In genomic region chr1:37585809-37586480, GRCm38 (mm10) we compare ENCODE assay signal across 10 mouse cellular contexts. TPM values are rescaled to one million over a fixed set of nuclear protein-coding genes. Genes with fewer than 3 reads are reported as not detected.
DNase-seq lines count a peak whose midpoint lies in the region; ATAC-seq lines count a peak whose summit lies in the region.
"Had no signal": no experiment of that assay in that cellular context is flagged by ENCODE, and none has a peak within 500 bp of the region (broad histone marks: within the 10 kb centered on the region; RNA-seq: fewer than 3 reads in every experiment).

No protein-coding gene starts in this region.

- H3K9me3 ChIP-seq in heart, embryonic 13.5 days = no peaks in the 10 kb centered on the region
- H3K9me3 ChIP-seq: embryonic facial prominence, embryonic 12.5 days; neural tube, embryonic 12.5 days had no signal

- H3K27me3 ChIP-seq in heart, embryonic 13.5 days (replicated peaks) = 0 out of 2 replicates have a peak, but pooled peaks cover 3% of the 10 kb centered on the region
- H3K27me3 ChIP-seq: embryonic facial prominence, embryonic 12.5 days; neural tube, embryonic 12.5 days had no signal

- no peaks in the 10 kb centered on the region for H3K36me3 ChIP-seq in heart, embryonic 13.5 days
- H3K36me3 ChIP-seq: embryonic facial prominence, embryonic 12.5 days; neural tube, embryonic 12.5 days had no signal

- peaks cover 10% of the 10 kb centered on the region; the same call in 1 of the 2 replicates for H3K4me1 ChIP-seq in heart, embryonic 13.5 days
- H3K4me1 ChIP-seq: embryonic facial prominence, embryonic 12.5 days; neural tube, embryonic 12.5 days had no signal

- no peak overlapping the region for H3K9ac ChIP-seq in heart, embryonic 13.5 days
- H3K9ac ChIP-seq: embryonic facial prominence, embryonic 12.5 days; neural tube, embryonic 12.5 days had no signal

- no peak overlapping the region for H3K4me3 ChIP-seq in heart, embryonic 13.5 days
- H3K4me3 ChIP-seq: embryonic facial prominence, embryonic 12.5 days; neural tube, embryonic 12.5 days had no signal

- H3K4me2 ChIP-seq in heart, embryonic 13.5 days = no peak overlapping the region
- H3K4me2 ChIP-seq: embryonic facial prominence, embryonic 12.5 days; neural tube, embryonic 12.5 days had no signal

- no peak for ATAC-seq in heart, embryonic 13.5 days (ENCODE audit: extremely low read depth, insufficient number of reproducible peaks, low FRiP score, low TSS enrichment)

- intact Hi-C loops in left cerebral cortex, postnatal 25 days (cut with DNase I) = no loop called here

- WGBS in heart, embryonic 13.5 days = 64% methylated on average over 13 of the region's 13 CpGs

- DNase-seq in urinary bladder, postnatal 25 days (ENCODE audit: low spot score) = peak; percentile 35
- DNase-seq in urinary bladder, postnatal 10 days (ENCODE audit: low spot score) = no peak
- peak; percentile 71 to 72 for DNase-seq in cerebellum, adult 18-20 months
- DNase-seq in left cerebral cortex, postnatal 25 days (ENCODE audit: low spot score in 2 of 2) = peak; percentile 40 to 74
- peak; percentile 58 for DNase-seq in naive thymus-derived CD4-positive, alpha-beta T cell, adult 2 months (ENCODE audit: low read depth)
- DNase-seq in thymus, postnatal 36 days = peak; percentile 59 to 68
- DNase-seq in embryo, embryonic 9.5 days (ENCODE audit: extremely low spot score) = no peak

- H3K27ac ChIP-seq in heart, embryonic 13.5 days (replicated peaks) = peak overlapping the region; percentile 64
- H3K27ac ChIP-seq: embryonic facial prominence, embryonic 12.5 days; neural tube, embryonic 12.5 days had no signal

RNA-seq across cellular contexts. Expression of gene Mgat4a, which starts 45.1 kb away (rescaled TPM):
- polyA plus RNA-seq in heart, embryonic 13.5 days (2015; fragmentation: Nextera tagmentation; extraction: Ambion mirVana) = 2.1 and 3.8 TPM in 2 replicates
- total RNA-seq in left cerebral cortex, postnatal 25 days (2021) = 10 to 100 TPM; 29.4 to 33.0 TPM

Comparison
In these comparisons a context has a peak if more than half of its experiments do, and no peak if none do; other contexts are left out.
1. DNase-seq: peak in urinary bladder, postnatal 25 days (single experiment), cerebellum, adult 18-20 months (2 of 2), left cerebral cortex, postnatal 25 days (2 of 2), naive thymus-derived CD4-positive, alpha-beta T cell, adult 2 months (single experiment) and thymus, postnatal 36 days (2 of 2); none in urinary bladder, postnatal 10 days (single experiment) and embryo, embryonic 9.5 days (single experiment).